8 mouse cellular contexts compared by ENCODE assay signal in the genomic region with DNA sequence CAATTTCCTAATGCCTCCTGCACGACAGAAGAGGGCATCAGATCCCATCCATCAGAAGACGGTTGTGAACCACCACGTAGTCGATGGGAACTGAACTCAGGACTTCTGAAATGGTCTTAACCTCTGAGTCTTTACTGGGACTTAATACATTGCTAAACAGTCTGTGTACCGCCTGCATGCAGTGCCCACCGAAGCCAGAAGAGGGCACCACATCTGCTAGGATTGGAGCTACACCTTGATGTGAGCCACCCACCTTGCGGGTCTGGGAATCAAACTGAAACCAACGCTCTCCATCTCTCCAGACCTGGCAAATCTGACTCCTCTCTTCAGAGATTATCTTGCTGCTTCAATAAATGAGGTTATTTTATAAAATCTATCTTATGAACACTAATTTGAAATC. TPM values are rescaled to one million over a fixed set of nuclear protein-coding genes. Genes with fewer than 3 reads are reported as not detected.
DNase-seq lines count a peak whose midpoint lies in the region; ATAC-seq and TF ChIP-seq lines count a peak whose summit lies in the region.

No protein-coding gene starts in this region.

- H3K9me3 ChIP-seq in hindbrain, embryonic 11.5 days (ENCODE audit: control insufficient read depth, low read length) = no peaks in the 10 kb centered on the region
- no peaks in the 10 kb centered on the region for H3K9me3 ChIP-seq in hindbrain, embryonic 13.5 days
- no peaks in the 10 kb centered on the region for H3K9me3 ChIP-seq in E14TG2a.4 (ENCODE audit: low read length)
- H3K9me3 ChIP-seq in kidney, postnatal 0 days (replicated peaks; ENCODE audit: low read length) = no peaks in the 10 kb centered on the region

- no peak overlapping the region for H3K4me3 ChIP-seq in hindbrain, embryonic 11.5 days (ENCODE audit: low read depth, low read length)
- H3K4me3 ChIP-seq in hindbrain, embryonic 13.5 days = no peak overlapping the region
- H3K4me3 ChIP-seq in E14TG2a.4 (replicated peaks; ENCODE audit: low read length) = no peak overlapping the region
- no peak overlapping the region for H3K4me3 ChIP-seq in kidney, postnatal 0 days (replicated peaks; ENCODE audit: low read depth, low read length)
- no peak overlapping the region for H3K4me3 ChIP-seq in small intestine, adult 2 months (ENCODE audit: low read depth, low read length)

- no peak overlapping the region for H3K9ac ChIP-seq in hindbrain, embryonic 11.5 days (ENCODE audit: low read depth, low read length)
- H3K9ac ChIP-seq in hindbrain, embryonic 13.5 days = no peak overlapping the region
- H3K9ac ChIP-seq in kidney, postnatal 0 days (ENCODE audit: low read depth, low read length) = no peak overlapping the region

- no peaks in the 10 kb centered on the region for H3K36me3 ChIP-seq in hindbrain, embryonic 11.5 days (ENCODE audit: control insufficient read depth, insufficient read depth, low read length)
- no peaks in the 10 kb centered on the region for H3K36me3 ChIP-seq in hindbrain, embryonic 13.5 days
- H3K36me3 ChIP-seq in E14TG2a.4 (ENCODE audit: insufficient read depth, low read length) = peaks cover 11% of the 10 kb centered on the region; the same call in 1 of the 2 replicates
- H3K36me3 ChIP-seq in kidney, postnatal 0 days (ENCODE audit: insufficient read depth, low read length) = no peaks in the 10 kb centered on the region
- no peaks in the 10 kb centered on the region for H3K36me3 ChIP-seq in small intestine, adult 2 months (ENCODE audit: control insufficient read depth, insufficient read depth, low read length)

- no peak for TF ChIP-seq POLR2A in small intestine, adult 2 months (IDR thresholded peaks at IDR 0.05; ENCODE audit: low read depth, low read length)

- no peaks in the 10 kb centered on the region for H3K27me3 ChIP-seq in hindbrain, embryonic 11.5 days (ENCODE audit: control insufficient read depth, insufficient read depth, low read length)
- H3K27me3 ChIP-seq in hindbrain, embryonic 13.5 days = no peaks in the 10 kb centered on the region
- no peaks in the 10 kb centered on the region for H3K27me3 ChIP-seq in E14TG2a.4 (ENCODE audit: insufficient read depth, low read length)
- H3K27me3 ChIP-seq in kidney, postnatal 0 days (ENCODE audit: insufficient read depth, low read length) = no peaks in the 10 kb centered on the region
- no peaks in the 10 kb centered on the region for H3K27me3 ChIP-seq in small intestine, adult 2 months (ENCODE audit: control insufficient read depth, insufficient read depth, low read length)

- no peaks in the 10 kb centered on the region for H3K4me1 ChIP-seq in hindbrain, embryonic 11.5 days (replicated peaks; ENCODE audit: control insufficient read depth, insufficient read depth, low read length)
- H3K4me1 ChIP-seq in hindbrain, embryonic 13.5 days (replicated peaks) = peaks cover 34% of the 10 kb centered on the region
- H3K4me1 ChIP-seq in E14TG2a.4 (replicated peaks; ENCODE audit: low read depth, low read length) = peaks cover 72% of the 10 kb centered on the region
- H3K4me1 ChIP-seq in kidney, postnatal 0 days (replicated peaks; ENCODE audit: insufficient read depth, low read length) = peaks cover 3% of the 10 kb centered on the region; the same call in 1 of the 2 replicates
- H3K4me1 ChIP-seq in small intestine, adult 2 months (ENCODE audit: control insufficient read depth, insufficient read depth, insufficient read length, low read length) = no peaks in the 10 kb centered on the region

- ATAC-seq in hindbrain, embryonic 11.5 days (ENCODE audit: low FRiP score) = no peak
- ATAC-seq in hindbrain, embryonic 13.5 days (ENCODE audit: low FRiP score) = no peak
- no peak for ATAC-seq in kidney, postnatal 0 days (replicated peaks; ENCODE audit: low FRiP score, low read depth)

- 85% methylated on average over 8 of the region's 8 CpGs for WGBS in hindbrain, embryonic 11.5 days
- 88% methylated on average over 8 of the region's 8 CpGs for WGBS in hindbrain, embryonic 13.5 days
- WGBS in kidney, postnatal 0 days = 90% methylated on average over 8 of the region's 8 CpGs
- 89% methylated on average over 8 of the region's 8 CpGs for WGBS in small intestine, adult 2 months

- no peak overlapping the region for H3K4me2 ChIP-seq in hindbrain, embryonic 11.5 days (replicated peaks; ENCODE audit: low read depth, low read length)
- no peak overlapping the region for H3K4me2 ChIP-seq in hindbrain, embryonic 13.5 days
- H3K4me2 ChIP-seq in kidney, postnatal 0 days (ENCODE audit: low read length) = no peak overlapping the region

- TF ChIP-seq CTCF in E14TG2a.4 (conservative IDR thresholded peaks at IDR 0.05; ENCODE audit: low read length) = peak; percentile 98
- TF ChIP-seq CTCF in kidney, postnatal 0 days (IDR thresholded peaks at IDR 0.05; ENCODE audit: low read depth) = peak; percentile 68
- TF ChIP-seq CTCF in small intestine, adult 2 months (IDR thresholded peaks at IDR 0.05; ENCODE audit: extremely low read depth, insufficient read length, insufficient replicate concordance, low read depth, low read length) = peak; percentile 56; the same call in 1 of the 2 replicates

- peak; percentile 50 for DNase-seq in hindbrain, embryonic 11.5 days (ENCODE audit: low spot score)
- peak; percentile 15 for DNase-seq in 3134 (ENCODE audit: extremely low read depth, insufficient read length, low spot score)
- peak; percentile 23 to 25 for DNase-seq in cerebellum, postnatal 36 days
- no peak for DNase-seq in kidney, postnatal 0 days (ENCODE audit: low spot score)
- no peak for DNase-seq in left cerebral cortex, adult 11 months (ENCODE audit: low spot score)

- H3K27ac ChIP-seq in hindbrain, embryonic 11.5 days (ENCODE audit: low read depth, low read length) = no peak overlapping the region
- H3K27ac ChIP-seq in hindbrain, embryonic 13.5 days = no peak overlapping the region
- H3K27ac ChIP-seq in kidney, postnatal 0 days = no peak overlapping the region
- H3K27ac ChIP-seq in small intestine, adult 2 months (ENCODE audit: insufficient read depth, low read depth, low read length) = no peak overlapping the region

RNA-seq across cellular contexts. Expression of a gene that starts 3.7 kb away (rescaled TPM):
- 149 and 160 TPM in 2 replicates for polyA plus RNA-seq in hindbrain, embryonic 11.5 days (2014; fragmentation: Nextera tagmentation; extraction: Ambion mirVana)
- polyA plus RNA-seq in hindbrain, embryonic 13.5 days (2015; fragmentation: Nextera tagmentation; extraction: Ambion mirVana) = 120 and 123 TPM in 2 replicates
- 72.1 and 74.3 TPM in 2 replicates for polyA plus RNA-seq in kidney, postnatal 0 days (2015; fragmentation: Nextera tagmentation; extraction: Ambion mirVana)
- polyA plus RNA-seq in small intestine, adult 2 months (2012; rRNA removed) = 2.4 and 4.6 TPM in 2 replicates

Comparison
In these comparisons a context has a peak if more than half of its experiments do, and no peak if none do; other contexts are left out.
1. DNase-seq: peak in hindbrain, embryonic 11.5 days (single experiment), 3134 (single experiment) and cerebellum, postnatal 36 days (2 of 2); none in kidney, postnatal 0 days (single experiment) and left cerebral cortex, adult 11 months (single experiment).
2. RNA of a gene that starts 3.7 kb away (polyA plus RNA-seq): 149 to 160 TPM in hindbrain, embryonic 11.5 days, 120 to 123 TPM in hindbrain, embryonic 13.5 days and 72.1 to 74.3 TPM in kidney, postnatal 0 days; 2.4 to 4.6 TPM in small intestine, adult 2 months; every median in the first group is over 10 times any median in the second.
3. Peak in every context shown above with its lines, with median percentiles within 50 percentile points of each other: CTCF ChIP-seq.